Mouse (Mus musculus) liver, adult 2 months (tissue): ENCODE measurements around the gene Lrrc17. TPM values are rescaled to one million over a fixed set of nuclear protein-coding genes. Genes with fewer than 3 reads are reported as not detected.

ENCODE experiments used
- DNase-seq: peaks from one replicate; pipeline ENCODE4 v3.0.0-alpha.2; 2011; ENCODE audit warnings: low read depth, low spot score; ENCODE audit errors: extremely low read depth
- H3K27ac ChIP-seq: fragments of 200-500 bp; replicated peaks from 2 replicates; pipeline ENCODE4 v1.5.1; 2012; ENCODE audit warnings: low read depth, mild to moderate bottlenecking, control low read depth, inconsistent platforms, low read length; ENCODE audit not compliant: insufficient read depth
- H3K27me3 ChIP-seq: fragments of 200-500 bp; 2 replicates; pipeline ENCODE4 v1.6.1; 2012; ENCODE audit warnings: mild to moderate bottlenecking, moderate library complexity, low read length, inconsistent platforms; ENCODE audit not compliant: control insufficient read depth, insufficient read depth
- H3K36me3 ChIP-seq: fragments of 200-500 bp; 2 replicates; pipeline ENCODE4 v1.6.1; 2012; ENCODE audit warnings: low read length, inconsistent platforms; ENCODE audit not compliant: control insufficient read depth, insufficient read depth
- H3K4me1 ChIP-seq: fragments of 200-500 bp; 2 replicates; pipeline ENCODE4 v1.6.1; 2011; ENCODE audit warnings: low read length; ENCODE audit not compliant: control insufficient read depth, insufficient read depth
- H3K4me3 ChIP-seq: fragments of 200-500 bp; 2 replicates; pipeline ENCODE4 v1.5.1; 2011; ENCODE audit warnings: low read depth, mild to moderate bottlenecking, control low read depth, low read length, moderate library complexity; ENCODE audit not compliant: insufficient read depth
- H3K79me2 ChIP-seq: fragments of 200-500 bp; 2 replicates; pipeline ENCODE4 v1.6.1; 2012; ENCODE audit warnings: inconsistent platforms, mild to moderate bottlenecking, low read length, moderate library complexity; ENCODE audit not compliant: control insufficient read depth, insufficient read depth
- H3K9ac ChIP-seq: fragments of 200-500 bp; 2 replicates; pipeline ENCODE4 v1.6.1; 2012; ENCODE audit warnings: low read depth, mild to moderate bottlenecking, control low read depth, inconsistent platforms, low read length
- CTCF ChIP-seq: fragments of 200-500 bp; IDR thresholded peaks from 2 replicates; pipeline ENCODE4 v1.5.1; 2011; ENCODE audit warnings: low read depth, low read length, control low read depth
- POLR2A ChIP-seq: fragments of 200-500 bp; IDR thresholded peaks from 2 replicates; pipeline ENCODE4 v1.6.1; 2011; ENCODE audit warnings: low read length, control low read depth; ENCODE audit not compliant: insufficient read depth; ENCODE audit errors: extremely low read depth
- WGBS: fragments of 180-500 bp; shearing (Covaris S2); methylation state at CpG from one replicate; pipeline ENCODE4 v1.1.7; 2018; 5-methylcytosine and 5-hydroxymethylcytosine counted together
- polyA plus RNA-seq: library from polyadenylated mRNA; depleted of rRNA; stranded (reverse); fragments of >200 nt; gene quantifications from 2 replicates; pipeline ENCODE4 v1.2.3, GENCODE M21; 2012
- total RNA-seq: library from RNA; depleted of rRNA; stranded (reverse); fragments of >200 nt; gene quantifications from 2 replicates; pipeline ENCODE4 v1.2.3, GENCODE M21; 2014

Lrrc17 gene
- total and polyA plus RNA-seq, 2 experiments = 0.10 to 0.37 TPM

DNA sequence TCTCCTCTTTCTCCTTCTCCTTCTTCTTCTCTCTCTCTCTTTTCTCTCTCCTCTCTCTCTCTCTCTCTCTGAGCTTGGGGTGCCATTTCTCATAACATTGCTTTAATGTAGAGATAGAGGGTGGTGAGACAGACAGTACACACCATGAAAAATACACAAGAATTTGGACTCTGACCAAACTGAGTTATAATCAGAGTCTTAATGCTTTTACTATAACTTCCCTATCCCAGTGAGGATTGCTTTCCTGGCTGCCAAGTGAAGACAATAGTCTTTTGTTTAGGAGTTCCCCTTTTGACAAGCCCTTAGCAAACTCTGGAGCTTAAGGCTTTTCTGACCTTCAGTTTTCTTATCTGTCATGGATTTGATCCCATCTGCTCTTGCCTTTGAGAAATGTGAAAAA is 1.9 kb downstream of the Lrrc17 start:
- DNase-seq = no peak
- Histone ChIP-seq H3K27me3 (no peaks in the 10 kb centered on the region), H3K79me2 (no peaks in the 10 kb centered on the region), H3K4me1 (no peaks in the 10 kb centered on the region), H3K27ac (no peak overlapping the region), H3K4me3 (no peak overlapping the region), H3K9ac (no peak overlapping the region), H3K36me3 (no peaks in the 10 kb centered on the region)
- no peak for TF ChIP-seq POLR2A
- no peak for TF ChIP-seq CTCF

DNA sequence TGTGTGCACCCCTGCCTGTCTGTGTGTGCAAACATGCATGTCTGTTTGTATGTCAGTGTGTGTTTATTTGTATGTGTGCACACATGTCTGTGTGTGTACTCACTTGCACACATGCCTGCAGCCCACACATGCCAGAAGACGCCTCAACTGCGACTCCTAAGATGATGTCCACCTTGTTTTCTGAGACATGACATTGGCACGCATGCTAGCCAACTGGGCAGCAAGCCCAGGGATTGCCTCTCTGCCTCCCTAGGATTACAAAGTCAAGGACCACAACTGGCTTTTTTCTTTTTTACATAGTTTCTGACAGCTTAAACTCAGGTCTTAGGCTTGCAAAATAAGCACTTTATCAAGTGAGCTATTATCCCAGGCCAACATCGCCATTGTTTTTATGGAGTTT is 2.4 kb downstream of the Lrrc17 start:
- no peak for TF ChIP-seq CTCF
- H3K27ac ChIP-seq = no peak overlapping the region
- H3K4me3 ChIP-seq = no peak overlapping the region
- H3K4me1 ChIP-seq = no peaks in the 10 kb centered on the region
- H3K36me3 ChIP-seq = no peaks in the 10 kb centered on the region
- no peak overlapping the region for H3K9ac ChIP-seq
- DNase-seq = no peak
- no peaks in the 10 kb centered on the region for H3K27me3 ChIP-seq
- 82% methylated on average over 4 of the region's 4 CpGs for WGBS
- H3K79me2 ChIP-seq = no peaks in the 10 kb centered on the region

DNA sequence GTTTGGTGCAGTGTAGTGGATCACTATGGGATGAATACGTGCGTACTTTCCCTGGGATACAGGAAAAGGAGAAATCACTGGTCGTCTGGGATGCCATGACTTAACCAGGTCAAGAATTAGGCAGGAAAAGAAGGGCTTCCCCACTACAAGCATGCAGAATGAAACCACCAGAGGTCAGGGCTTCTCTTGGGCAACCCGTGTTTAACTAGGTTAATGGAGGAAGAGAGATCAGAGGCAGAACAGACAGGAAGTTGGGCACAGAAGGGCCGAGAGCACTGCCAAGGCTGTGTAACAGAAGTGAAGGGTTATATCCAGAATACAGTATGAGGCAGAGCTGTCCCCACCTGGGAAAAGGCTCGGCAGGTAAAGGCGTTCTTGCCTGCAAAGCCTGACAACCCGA is 3.6 kb downstream of the Lrrc17 start:
- Histone ChIP-seq H3K27me3 (no peaks in the 10 kb centered on the region), H3K4me1 (no peaks in the 10 kb centered on the region), H3K9ac (no peak overlapping the region), H3K36me3 (no peaks in the 10 kb centered on the region), H3K79me2 (no peaks in the 10 kb centered on the region), H3K27ac (no peak overlapping the region), H3K4me3 (no peak overlapping the region)
- WGBS = 75% methylated on average over 8 of the region's 8 CpGs
- TF ChIP-seq CTCF (no peak), POLR2A (no peak)
- DNase-seq = no peak

DNA sequence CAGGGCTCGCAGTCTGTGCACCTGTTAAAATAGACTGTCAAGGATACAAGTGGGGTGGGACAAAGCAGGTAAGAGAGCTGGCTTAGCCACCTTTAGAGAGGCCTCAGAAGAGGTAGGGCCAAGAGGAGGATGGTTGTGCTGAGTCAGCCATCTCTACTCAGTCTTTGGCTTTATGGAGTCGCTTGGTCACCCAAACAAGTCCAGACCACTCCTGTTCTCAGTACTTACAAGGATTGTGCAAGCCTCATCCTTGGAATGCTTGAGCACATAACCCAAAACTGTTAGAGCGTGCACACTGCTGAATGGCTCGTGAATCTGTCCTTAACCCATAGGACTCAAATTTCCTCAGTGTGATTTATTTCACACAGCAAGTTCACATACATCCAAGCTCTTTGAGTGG is 10.3 kb downstream of the Lrrc17 start:
- no peak overlapping the region for H3K9ac ChIP-seq
- no peak overlapping the region for H3K4me3 ChIP-seq
- no peak overlapping the region for H3K27ac ChIP-seq
- no peak for DNase-seq
- H3K79me2 ChIP-seq = no peaks in the 10 kb centered on the region
- H3K36me3 ChIP-seq = no peaks in the 10 kb centered on the region
- H3K27me3 ChIP-seq = no peaks in the 10 kb centered on the region
- TF ChIP-seq CTCF (no peak), POLR2A (no peak)
- WGBS = 88% methylated on average over 4 of the region's 4 CpGs
- no peaks in the 10 kb centered on the region for H3K4me1 ChIP-seq

DNA sequence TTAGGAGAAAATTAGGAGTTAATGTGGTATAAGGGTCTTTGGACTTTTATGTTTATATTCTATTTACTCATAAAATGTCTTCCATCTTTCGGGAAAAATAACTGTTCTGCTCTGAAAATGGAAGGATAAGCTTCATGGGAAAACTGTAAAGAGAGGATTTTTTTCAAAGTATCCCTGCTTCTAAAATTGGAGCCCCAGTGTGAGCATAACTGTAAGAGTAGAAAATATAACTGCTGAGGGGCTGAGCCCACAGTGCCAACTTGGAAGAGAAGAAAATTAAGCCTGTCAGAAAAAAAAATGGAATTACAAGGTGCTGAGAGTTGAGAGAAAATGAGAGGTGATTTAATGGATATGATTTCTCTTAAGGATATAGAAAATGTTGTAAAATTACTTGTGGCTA is 11.4 kb downstream of the Lrrc17 start:
- Histone ChIP-seq H3K4me3 (no peak overlapping the region), H3K27me3 (no peaks in the 10 kb centered on the region), H3K9ac (no peak overlapping the region), H3K4me1 (no peaks in the 10 kb centered on the region), H3K36me3 (no peaks in the 10 kb centered on the region), H3K27ac (no peak overlapping the region), H3K79me2 (no peaks in the 10 kb centered on the region)
- no peak for TF ChIP-seq CTCF
- no peak for TF ChIP-seq POLR2A
- WGBS = 83% methylated on average over 1 of the region's 1 CpGs
- DNase-seq = no peak

DNA sequence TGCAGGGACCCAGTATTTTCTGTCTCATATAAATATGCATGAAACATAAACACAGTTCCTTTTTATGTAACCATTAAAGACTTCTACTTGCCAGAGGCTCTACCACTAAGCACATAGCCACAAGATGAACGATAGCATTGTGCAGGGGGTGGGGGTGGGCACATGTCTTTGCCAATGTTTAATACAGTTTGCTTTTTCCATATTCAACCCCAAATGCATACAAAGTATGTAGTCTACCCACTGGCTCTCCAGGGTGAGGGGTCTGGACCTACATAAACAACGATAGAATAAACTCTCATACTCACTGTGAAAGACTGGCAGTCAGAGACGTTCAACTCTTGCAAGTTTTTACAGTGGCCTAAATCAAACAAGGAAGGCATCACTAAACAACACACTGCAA is 13.1 kb downstream of the Lrrc17 start:
- Histone ChIP-seq H3K4me1 (no peaks in the 10 kb centered on the region), H3K27ac (no peak overlapping the region), H3K4me3 (no peak overlapping the region), H3K79me2 (no peaks in the 10 kb centered on the region), H3K36me3 (no peaks in the 10 kb centered on the region), H3K9ac (no peak overlapping the region), H3K27me3 (no peaks in the 10 kb centered on the region)
- TF ChIP-seq CTCF = no peak
- TF ChIP-seq POLR2A = no peak
- 81% methylated on average over 3 of the region's 3 CpGs for WGBS
- no peak for DNase-seq
